Mouse (Mus musculus) gastrocnemius, postnatal 14 days (tissue): ENCODE measurements around the gene Sorbs1. TPM values are rescaled to one million over a fixed set of nuclear protein-coding genes. Genes with fewer than 3 reads are reported as not detected.

Source experiments
- DNase-seq: peaks from one replicate; pipeline ENCODE4 v3.0.0; 2021; ENCODE audit warnings: mixed read lengths
- intact Hi-C: fragments of 180-260 bp; cut with DNase I; formaldehyde crosslinking; loops from one replicate; pipeline ENCODE4 v1.15.1; 2025; ENCODE audit warnings: low total_unique reads
- total RNA-seq, 2 experiments: library from RNA; stranded (reverse); gene quantifications; 2 replicates each; pipeline ENCODE4 v1.2.3; 2021

Gene Sorbs1
- total RNA-seq, 2 experiments from 2014 or later, result 59.4 to 109 TPM

GRCm38 (mm10) chr19:40518706-40519105, 5.1 kb upstream of the Sorbs1 start:
- DNase-seq, result no peak
- intact Hi-C loops, result loop anchor here (10.0 kb wide), 1 partner anchor 84 kb away; no protein-coding TSS in a partner anchor

DNA sequence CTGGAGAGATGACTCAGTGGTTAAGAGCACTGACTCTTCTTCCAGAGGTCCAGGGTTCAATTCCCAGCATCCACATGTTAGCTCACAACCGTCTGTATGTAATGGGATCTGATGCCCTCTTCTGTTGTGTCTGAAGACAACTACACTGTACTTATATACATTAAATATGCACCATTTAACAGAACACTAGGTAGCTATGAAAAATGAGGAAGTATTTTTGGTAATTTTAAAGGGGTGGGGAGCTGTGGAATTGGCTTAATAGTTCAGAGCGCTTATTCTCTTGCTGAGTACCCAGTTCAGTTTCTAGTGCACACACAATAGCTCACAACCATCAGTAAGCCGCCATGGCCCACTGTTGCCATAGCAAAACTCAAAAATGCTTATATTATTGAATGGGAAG, 2.0 kb upstream of the Sorbs1 start:
- intact Hi-C loops, result loop anchor here (10.0 kb wide), 1 partner anchor 81 kb away; no protein-coding TSS in a partner anchor
- DNase-seq, result no peak

DNA sequence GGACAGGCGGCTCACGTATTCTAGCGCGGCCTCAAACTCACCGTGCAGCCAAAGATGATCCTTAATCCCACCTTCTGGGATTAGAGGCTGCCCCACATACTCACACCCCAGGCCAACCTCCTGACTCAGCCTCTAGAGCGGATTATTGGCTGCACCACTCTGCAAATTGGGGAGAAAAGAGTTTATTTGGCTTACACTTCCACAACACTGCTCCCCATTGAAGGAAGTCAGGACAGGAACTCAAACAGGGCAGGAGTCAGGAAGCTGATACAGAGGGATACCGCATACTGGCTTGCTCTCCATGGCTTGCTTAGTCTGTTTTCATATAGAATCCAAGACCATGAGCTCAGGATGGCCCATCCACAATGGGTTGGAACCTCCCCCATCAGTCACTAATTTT, 797 bp upstream of the Sorbs1 start:
- DNase-seq, result no peak
- intact Hi-C loops, result loop anchor here (10.0 kb wide), 1 partner anchor 80 kb away; no protein-coding TSS in a partner anchor

- DNase-seq, result peak; percentile 28
- intact Hi-C loops, result loop anchor here (10.0 kb wide), 1 partner anchor 78 kb away; no protein-coding TSS in a partner anchor
Observed at GRCm38 (mm10) chr19:40512500-40513421, 818 bp downstream of the Sorbs1 start.

GRCm38 (mm10) chr19:40511679-40512309, 1.8 kb downstream of the Sorbs1 start:
- DNase-seq, result no peak
- intact Hi-C loops, result loop anchor here (10.0 kb wide), 1 partner anchor 77 kb away; no protein-coding TSS in a partner anchor

DNA sequence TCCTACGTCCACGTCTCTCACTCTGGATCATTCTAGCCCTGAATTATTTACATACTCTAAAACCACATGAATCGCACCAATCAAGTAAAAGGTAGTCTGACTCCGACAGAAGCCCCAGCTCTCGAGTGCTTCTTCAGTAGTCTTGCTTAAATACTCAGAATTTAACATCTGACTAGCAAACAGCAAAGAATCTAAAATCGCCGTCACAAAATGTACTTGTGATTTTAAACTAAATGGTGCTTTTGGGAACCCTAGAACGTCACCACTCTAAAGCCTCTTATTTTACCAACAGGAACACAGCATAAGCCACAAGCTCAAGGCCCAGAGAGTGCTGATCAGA, 2.5 kb downstream of the Sorbs1 start:
- no peak for DNase-seq
- intact Hi-C loops, result loop anchor here (10.0 kb wide), 1 partner anchor 76 kb away; no protein-coding TSS in a partner anchor

GRCm38 (mm10) chr19:40510387-40511099, 3.0 kb downstream of the Sorbs1 start:
- intact Hi-C loops, result loop anchor here (10.0 kb wide), 1 partner anchor 76 kb away; no protein-coding TSS in a partner anchor
- DNase-seq, result no peak

DNA sequence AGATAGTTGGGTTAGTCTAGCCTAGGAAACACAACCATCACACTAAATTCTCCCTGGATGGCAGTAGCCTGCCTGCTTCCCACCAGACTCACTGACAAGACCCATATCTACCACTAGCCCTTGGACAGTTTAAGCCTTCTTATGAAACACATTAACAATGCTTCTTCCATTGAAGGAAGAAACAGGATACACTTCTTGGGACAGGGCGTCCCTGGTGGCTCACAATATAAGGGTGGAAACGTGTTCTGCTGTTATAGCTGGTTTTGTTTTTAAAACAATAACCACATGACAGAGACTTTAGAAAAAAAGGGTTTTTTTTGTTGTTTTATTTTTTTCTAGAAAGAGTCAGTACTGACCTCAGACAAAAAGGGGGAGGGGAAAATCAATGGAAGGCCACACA, 4.3 kb downstream of the Sorbs1 start:
- intact Hi-C loops, result no loop called here
- no peak for DNase-seq

GRCm38 (mm10) chr19:40508851-40509250, 4.7 kb downstream of the Sorbs1 start:
- DNase-seq, result no peak
- intact Hi-C loops, result no loop called here

DNA sequence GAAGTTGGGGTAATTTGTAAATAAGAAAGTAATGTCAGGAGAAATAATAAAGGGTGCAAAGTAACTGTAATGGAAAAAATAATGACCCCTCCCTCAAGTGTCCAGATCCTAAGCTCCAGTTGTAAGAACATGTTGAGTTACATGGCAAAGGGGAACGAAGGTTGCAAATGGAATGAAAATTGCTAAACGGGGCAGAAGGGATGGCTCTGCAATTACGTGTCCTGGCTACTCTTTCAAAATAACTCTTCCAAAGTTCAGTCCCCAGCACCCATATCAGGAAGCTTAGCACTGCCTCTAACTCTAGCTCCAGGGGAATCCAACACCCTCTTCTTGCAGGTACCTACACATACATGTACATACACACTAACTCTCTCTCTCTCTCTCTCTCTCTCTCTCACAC, 6.6 kb downstream of the Sorbs1 start:
- intact Hi-C loops, result no loop called here

GRCm38 (mm10) chr19:40504336-40504735, 9.2 kb downstream of the Sorbs1 start:
- intact Hi-C loops, result no loop called here
- peak; percentile 18 for DNase-seq

More for the DNA sequence above, 6.6 kb downstream of the Sorbs1 start:
- DNase-seq, result no peak

GRCm38 (mm10) chr19:40499940-40500737, 13.4 kb downstream of the Sorbs1 start:
- intact Hi-C loops, result no loop called here
- DNase-seq, result no peak

DNA sequence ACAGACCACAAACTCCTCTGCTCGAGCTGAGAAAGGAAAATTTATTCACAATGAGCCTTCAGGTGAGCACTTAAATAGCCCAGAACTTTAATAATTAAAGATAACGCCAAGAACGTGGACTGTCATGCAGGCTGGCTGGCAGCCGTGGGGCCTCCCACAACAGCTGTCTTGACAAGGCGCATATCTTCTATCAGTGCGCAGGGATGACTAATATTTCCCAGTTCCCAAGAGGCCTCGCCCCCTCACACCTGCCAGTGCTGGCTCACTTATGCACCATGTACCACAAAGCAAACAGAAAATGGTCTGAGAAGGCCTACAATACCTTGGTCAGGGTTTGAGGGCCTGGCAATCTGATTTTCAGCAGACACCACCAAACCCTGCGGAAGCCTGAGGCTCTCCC, 14.4 kb downstream of the Sorbs1 start:
- intact Hi-C loops, result no loop called here
- peak; percentile 39 for DNase-seq

DNA sequence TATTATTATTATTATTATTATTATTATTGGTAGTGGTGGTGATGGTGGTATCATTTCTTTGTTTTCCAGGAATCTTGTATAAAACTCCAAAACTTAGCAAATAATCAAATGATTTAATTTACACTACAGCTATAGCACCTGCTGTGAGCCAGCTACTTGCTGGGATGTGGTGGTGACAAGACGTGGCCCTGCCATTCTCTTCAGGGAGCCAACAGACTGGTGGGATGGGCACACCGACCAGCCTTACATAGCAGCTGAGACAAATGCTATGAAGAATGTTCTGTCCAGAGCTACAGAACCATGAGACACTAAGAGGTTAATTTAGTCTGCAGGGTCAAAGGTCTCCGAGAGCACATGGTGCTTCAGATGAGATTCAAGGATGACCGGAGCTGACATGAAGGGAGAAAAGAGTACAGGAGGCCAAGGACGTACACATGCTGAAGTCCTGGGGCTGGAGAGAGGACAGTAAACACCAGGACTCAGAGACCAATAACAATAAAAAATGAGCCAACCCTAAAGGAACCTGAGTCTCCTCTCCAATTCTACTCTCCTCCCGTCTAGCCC, 15.3 kb downstream of the Sorbs1 start:
- intact Hi-C loops, result no loop called here
- no peak for DNase-seq

DNA sequence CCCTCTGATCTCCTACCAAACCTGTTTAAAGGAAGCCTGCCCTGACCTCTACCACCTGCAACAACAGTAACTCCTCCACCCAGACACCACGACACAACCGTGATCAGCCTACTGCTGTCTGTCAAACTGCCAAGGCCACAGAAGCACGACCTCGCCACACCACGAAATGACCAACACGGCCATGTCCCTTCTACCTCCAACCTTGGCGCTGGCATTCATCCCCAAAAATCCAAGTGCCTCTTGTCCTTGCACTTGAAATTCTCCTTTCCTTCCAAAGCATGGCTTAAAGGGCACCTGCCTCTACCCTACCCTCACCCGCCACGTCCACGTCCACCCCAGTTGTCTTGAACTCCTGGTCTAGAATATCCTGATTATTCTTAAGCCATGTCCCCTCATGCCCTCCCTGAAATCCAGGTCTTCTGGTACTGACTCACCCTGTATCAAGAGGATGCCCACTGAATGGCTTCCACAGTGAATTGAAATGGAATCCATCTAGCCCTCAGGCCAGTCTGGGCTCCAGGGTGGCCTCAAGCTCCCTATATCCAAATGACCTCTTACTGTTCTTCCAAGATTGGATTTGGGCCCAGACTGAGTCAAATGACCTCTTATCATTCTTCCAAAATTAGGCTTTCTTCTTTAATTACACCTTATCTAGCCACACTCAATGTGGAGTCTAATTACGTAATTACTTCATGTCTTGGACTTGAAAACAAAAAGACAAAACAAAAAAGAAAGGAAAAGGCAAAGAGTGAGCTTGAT, 16.9 kb downstream of the Sorbs1 start:
- DNase-seq, result no peak
- intact Hi-C loops, result no loop called here

- intact Hi-C loops, result no loop called here
- DNase-seq, result no peak
Observed at GRCm38 (mm10) chr19:40496071-40496470, 17.5 kb downstream of the Sorbs1 start.

DNA sequence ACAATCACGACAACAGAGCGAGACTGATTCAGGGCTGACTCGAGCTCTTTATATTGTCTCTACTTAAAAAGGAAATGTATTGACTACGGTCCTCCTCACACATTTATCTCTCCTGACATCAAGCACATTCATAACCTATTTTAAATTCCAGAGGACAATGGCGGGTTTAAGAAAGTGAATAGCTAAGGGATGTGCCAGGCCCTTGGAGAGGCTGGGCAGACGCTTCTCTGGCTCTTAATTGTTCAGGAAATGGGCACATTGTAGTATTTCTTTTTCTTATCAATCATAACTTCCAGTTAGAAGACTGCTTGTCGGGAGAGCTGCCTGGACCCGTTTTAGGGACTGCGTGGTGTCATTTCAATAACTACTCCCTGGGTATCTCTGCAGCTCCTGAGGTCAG, 20.7 kb downstream of the Sorbs1 start:
- intact Hi-C loops, result no loop called here
- no peak for DNase-seq

DNA sequence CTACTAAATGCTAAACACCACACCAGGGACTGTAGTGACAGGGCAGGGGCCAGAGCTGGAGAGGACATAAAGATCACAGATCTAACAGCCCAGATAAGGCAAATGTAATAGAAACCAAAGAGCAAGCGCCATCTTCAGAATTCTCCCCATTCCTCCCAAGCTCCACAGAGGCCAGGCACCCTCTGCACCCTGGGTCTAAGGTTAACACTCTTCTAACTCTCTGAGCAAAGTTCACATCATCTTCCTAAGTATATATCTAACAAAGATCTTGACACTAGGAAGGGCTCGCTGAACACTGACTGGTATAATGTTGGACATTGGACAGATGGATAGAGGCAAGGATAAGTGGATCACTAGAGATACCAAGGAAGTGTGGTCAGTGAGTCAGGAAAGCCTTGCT, 22.1 kb downstream of the Sorbs1 start:
- intact Hi-C loops, result no loop called here
- DNase-seq, result no peak
